Mouse (Mus musculus) T-cell, adult 2 months (primary cell): ENCODE results near the gene Wnt8b.
A peak's percentile ranks its signal among the peaks of the same experiment; 100 is the strongest.
"Not testable (repeated sequence)": the region's sequence is repeated elsewhere in the genome, so short reads cannot be mapped to it uniquely, and the experiment has no call there.

Experiments used
- DNase-seq: peaks from one replicate; pipeline ENCODE4 v3.0.0; 2022; ENCODE audit warnings: low spot score

Wnt8b gene

DNA sequence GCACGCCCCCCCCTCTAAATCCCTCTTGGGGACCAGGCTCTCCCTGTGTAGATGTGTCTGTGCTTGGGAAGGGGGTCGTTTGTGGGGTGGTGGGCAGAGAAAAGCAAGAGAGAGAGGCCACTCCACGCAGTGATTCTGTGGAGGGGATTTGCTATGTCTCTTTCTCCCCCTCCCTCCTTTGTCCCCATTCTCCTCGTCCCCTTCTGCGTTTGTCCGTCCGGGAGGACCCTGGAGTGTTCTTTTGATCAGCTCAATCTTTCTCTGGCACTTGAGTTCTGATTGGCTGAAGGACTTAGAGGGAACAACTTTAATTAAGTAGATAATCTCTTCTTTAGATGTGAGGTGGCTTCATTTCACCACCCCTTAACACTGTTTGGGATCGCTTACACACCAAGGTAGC lies at the start of gene Wnt8b:
Gene Wnt8b (plus strand): TSS at position 345 of the 400 bp plus-strand sequence.
- DNase-seq = no peak

DNA sequence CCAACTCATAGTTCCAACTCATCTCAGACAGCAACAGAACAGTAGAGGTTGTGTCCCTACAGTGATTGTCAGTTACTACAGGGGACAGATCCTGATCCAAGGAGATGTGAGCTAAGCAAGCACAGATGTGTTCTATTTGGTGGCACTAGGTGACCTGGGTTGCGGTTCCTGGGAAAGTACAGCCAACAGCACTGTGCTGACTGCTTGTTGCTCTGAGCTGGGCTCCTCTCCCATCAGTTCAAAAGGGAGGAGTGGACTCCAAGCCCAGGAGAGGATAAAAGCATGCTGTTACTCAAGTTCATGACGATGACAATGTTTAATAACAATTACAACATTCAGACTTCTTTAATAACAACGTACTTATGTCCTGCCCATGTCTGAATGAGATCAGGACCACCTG lies 47.5 kb upstream of the Wnt8b start:
- DNase-seq = no peak

DNA sequence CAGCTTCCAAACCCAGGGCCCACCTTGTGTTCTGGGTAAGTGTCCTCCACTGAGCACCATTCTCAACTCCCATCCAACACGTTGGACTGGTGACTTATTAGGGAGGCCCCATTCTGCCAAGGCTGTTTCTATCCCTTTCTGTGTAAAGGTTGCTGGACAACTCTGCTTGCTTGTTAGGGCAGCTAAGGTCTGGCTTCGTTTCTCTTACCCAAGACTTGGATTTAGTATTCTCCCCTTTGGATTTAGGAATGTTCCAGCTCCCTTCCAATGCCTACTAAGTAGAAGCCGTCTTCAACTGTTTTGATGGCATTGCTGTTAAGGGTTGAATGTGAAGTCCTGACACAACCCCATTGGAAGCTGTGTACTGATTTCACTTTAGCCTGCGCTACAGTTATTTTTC lies 45.3 kb upstream of the Wnt8b start:
- DNase-seq = no peak

GRCm38 (mm10) chr19:44454862-44455261 lies 38.4 kb upstream of the Wnt8b start:
- DNase-seq = no peak

- no peak for DNase-seq
These were observed 37.9 kb upstream of the Wnt8b start for GRCm38 (mm10) chr19:44455356-44455755.

- no peak for DNase-seq
These were observed 35.8 kb upstream of the Wnt8b start for GRCm38 (mm10) chr19:44457359-44458055.

- no peak for DNase-seq
These were observed 34.6 kb upstream of the Wnt8b start for GRCm38 (mm10) chr19:44458696-44459095.

DNA sequence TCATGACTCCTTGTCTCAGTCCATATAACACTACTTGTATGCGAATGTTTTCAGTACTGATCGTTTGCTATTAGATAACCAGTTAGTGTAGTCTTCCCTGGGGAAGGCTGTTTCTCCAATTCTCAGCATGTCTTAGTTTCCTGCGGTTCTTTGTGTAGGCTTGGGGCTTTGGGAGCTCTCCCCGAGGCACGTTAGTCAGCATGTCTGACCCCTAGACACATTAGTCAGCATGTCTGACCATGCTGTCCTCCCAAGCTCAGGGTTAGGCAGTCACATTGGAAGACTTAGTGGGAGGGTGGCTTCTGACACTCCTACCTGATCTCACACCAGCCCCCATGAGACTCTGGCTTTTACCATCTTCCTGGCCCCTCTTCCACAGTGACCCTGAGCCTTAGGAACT lies 32.8 kb upstream of the Wnt8b start:
- no peak for DNase-seq

DNA sequence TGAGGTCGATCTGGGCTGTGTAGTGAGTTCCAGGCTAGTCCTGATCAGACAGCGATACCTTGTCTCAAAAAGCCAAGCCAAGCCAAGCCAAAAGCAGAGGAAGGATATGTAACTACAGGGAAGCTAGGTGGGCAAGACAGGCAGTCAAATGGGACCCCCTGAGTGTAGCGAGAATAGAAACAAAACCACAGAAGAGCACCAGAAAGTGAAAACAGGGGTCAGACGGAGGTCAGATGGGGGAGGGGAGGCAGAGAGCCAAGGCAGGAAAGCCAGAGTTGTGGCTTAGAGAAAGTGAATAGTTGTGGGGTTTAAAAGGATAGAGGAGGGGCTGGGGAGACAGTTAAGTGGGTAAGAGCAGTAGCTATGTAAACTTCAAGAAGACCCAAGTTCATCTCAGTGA lies 31.8 kb upstream of the Wnt8b start:
- DNase-seq = no peak

- DNase-seq = no peak
These were observed 31.1 kb upstream of the Wnt8b start for GRCm38 (mm10) chr19:44462141-44462540.

GRCm38 (mm10) chr19:44465960-44466525 lies 27.2 kb upstream of the Wnt8b start:
- not testable (repeated sequence) for DNase-seq

GRCm38 (mm10) chr19:44474158-44474557 lies 19.1 kb upstream of the Wnt8b start:
- DNase-seq = peak; percentile 61

GRCm38 (mm10) chr19:44475268-44475667 lies 18.0 kb upstream of the Wnt8b start:
- DNase-seq = no peak

DNA sequence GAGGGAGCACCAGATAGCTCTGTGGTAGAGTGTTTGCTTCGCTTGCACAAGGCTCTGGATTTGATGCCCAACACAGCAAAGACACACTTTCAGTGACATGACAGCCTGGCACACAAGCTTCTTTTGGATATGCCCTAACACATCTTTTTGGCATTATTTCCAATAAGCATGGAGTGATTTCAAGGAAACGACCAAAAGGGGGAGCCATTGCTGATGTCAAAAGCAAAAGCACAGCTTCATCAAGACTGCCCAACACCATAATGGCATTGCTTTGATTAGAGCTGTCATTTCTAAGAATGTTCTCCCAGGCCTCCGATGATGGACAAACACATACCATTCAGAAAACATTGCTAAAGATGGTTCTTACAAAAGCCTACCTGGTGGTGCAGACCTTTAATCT lies 16.7 kb upstream of the Wnt8b start:
- no peak for DNase-seq

GRCm38 (mm10) chr19:44487266-44487665 lies 6.0 kb upstream of the Wnt8b start:
- DNase-seq = peak; percentile 46

GRCm38 (mm10) chr19:44496511-44496910 lies 3.2 kb downstream of the Wnt8b start:
- DNase-seq = no peak

- no peak for DNase-seq
These were observed 3.7 kb downstream of the Wnt8b start for GRCm38 (mm10) chr19:44496941-44497340.

- DNase-seq = no peak
These were observed 5.7 kb downstream of the Wnt8b start for GRCm38 (mm10) chr19:44498936-44499335.

GRCm38 (mm10) chr19:44500240-44500639 lies 7.0 kb downstream of the Wnt8b start:
- no peak for DNase-seq

- DNase-seq = no peak
These were observed 8.7 kb downstream of the Wnt8b start for GRCm38 (mm10) chr19:44501925-44502324.

GRCm38 (mm10) chr19:44502741-44503140 lies 9.5 kb downstream of the Wnt8b start:
- DNase-seq = no peak

GRCm38 (mm10) chr19:44510534-44511175 lies 17.4 kb downstream of the Wnt8b start:
- DNase-seq = peak; percentile 6

DNA sequence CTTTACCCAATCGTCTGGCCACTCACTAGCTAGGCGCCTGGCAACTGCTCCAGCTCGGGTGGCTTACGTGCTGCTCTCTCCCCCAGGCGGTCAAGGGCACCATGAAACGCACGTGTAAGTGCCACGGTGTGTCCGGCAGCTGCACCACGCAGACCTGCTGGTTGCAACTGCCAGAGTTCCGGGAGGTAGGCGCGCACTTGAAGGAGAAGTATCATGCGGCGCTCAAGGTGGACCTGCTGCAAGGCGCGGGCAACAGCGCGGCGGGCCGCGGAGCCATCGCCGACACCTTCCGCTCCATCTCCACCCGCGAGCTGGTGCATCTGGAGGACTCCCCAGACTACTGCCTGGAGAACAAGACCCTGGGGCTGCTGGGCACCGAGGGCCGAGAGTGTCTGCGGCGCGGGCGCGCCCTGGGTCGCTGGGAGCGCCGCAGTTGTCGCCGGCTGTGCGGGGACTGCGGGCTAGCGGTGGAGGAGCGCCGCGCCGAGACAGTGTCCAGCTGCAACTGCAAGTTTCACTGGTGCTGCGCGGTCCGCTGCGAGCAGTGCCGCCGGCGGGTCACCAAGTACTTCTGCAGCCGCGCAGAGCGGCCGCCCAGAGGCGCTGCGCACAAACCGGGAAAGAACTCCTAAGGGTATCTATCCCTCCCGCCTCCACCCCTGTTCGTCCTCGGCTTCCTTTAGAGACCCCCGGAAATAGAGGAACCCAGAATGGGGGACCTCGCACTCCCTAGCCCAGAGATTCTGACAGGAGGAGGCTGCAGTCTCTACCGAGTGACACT lies 18.4 kb downstream of the Wnt8b start:
- DNase-seq = no peak
